ENCODE assay signal across 10 mouse cellular contexts in genomic region chr14:73266166-73266565, GRCm38 (mm10). TPM values are rescaled to one million over a fixed set of nuclear protein-coding genes. Genes with fewer than 3 reads are reported as not detected.
DNase-seq lines count a peak whose midpoint lies in the region; ATAC-seq and TF ChIP-seq lines count a peak whose summit lies in the region.
"Had no signal": no experiment of that assay in that cellular context is flagged by ENCODE, and none has a peak within 500 bp of the region (broad histone marks: within the 10 kb centered on the region; RNA-seq: fewer than 3 reads in every experiment).

No protein-coding gene starts in this region.

- H3K27ac ChIP-seq in lung, embryonic 14.5 days (ENCODE audit: low read depth) = no peak overlapping the region
- H3K27ac ChIP-seq in bone marrow macrophage, adult 2 months (ENCODE audit: insufficient read depth, low read depth, low read length) = no peak overlapping the region
- no peak overlapping the region for H3K27ac ChIP-seq in thymus, adult 2 months (ENCODE audit: control insufficient read depth, insufficient read depth, low read length)
- no peak overlapping the region for H3K27ac ChIP-seq in forebrain, embryonic 15.5 days (replicated peaks)
- H3K27ac ChIP-seq: limb, embryonic 15.5 days had no signal

- TF ChIP-seq CTCF in lung, embryonic 14.5 days (IDR thresholded peaks at IDR 0.05; ENCODE audit: low read depth) = peak; percentile 37
- TF ChIP-seq CTCF in bone marrow macrophage, adult 2 months (IDR thresholded peaks at IDR 0.05; ENCODE audit: low read depth, low read length) = 0 out of 2 replicates have a peak, but pooled peaks have one; percentile 27
- no peak for TF ChIP-seq CTCF in thymus, adult 2 months (IDR thresholded peaks at IDR 0.05; ENCODE audit: borderline replicate concordance, control insufficient read depth, extremely low read depth, insufficient read depth, low read length, poor library complexity)

- DNase-seq in cerebellum, adult 11 months = peak; percentile 6
- DNase-seq in cerebellum, adult 8-10 months = no peak
- no peak for DNase-seq in lung, embryonic 14.5 days
- DNase-seq in lung, postnatal 25 days (ENCODE audit: low spot score) = no peak
- DNase-seq in thymus, adult 2 months = peak; percentile 45
- no peak for DNase-seq in adrenal gland, adult 2 months
- DNase-seq: cerebellum, adult 18-20 months had no signal

- no peak overlapping the region for H3K4me2 ChIP-seq in lung, embryonic 14.5 days
- no peak overlapping the region for H3K4me2 ChIP-seq in forebrain, embryonic 15.5 days (replicated peaks)
- H3K4me2 ChIP-seq: limb, embryonic 15.5 days had no signal

- WGBS in lung, embryonic 14.5 days = 75% methylated on average over 3 of the region's 3 CpGs
- 87% methylated on average over 3 of the region's 3 CpGs for WGBS in thymus, adult 2 months
- WGBS in forebrain, embryonic 15.5 days = 91% methylated on average over 3 of the region's 3 CpGs

- no peak overlapping the region for H3K4me3 ChIP-seq in lung, embryonic 14.5 days (ENCODE audit: low read depth, low read length)
- H3K4me3 ChIP-seq in bone marrow macrophage, adult 2 months (ENCODE audit: insufficient read depth, low read length) = no peak overlapping the region
- no peak overlapping the region for H3K4me3 ChIP-seq in thymus, adult 2 months (ENCODE audit: control insufficient read depth, insufficient read depth, low read length)
- H3K4me3 ChIP-seq in forebrain, embryonic 15.5 days = no peak overlapping the region
- H3K4me3 ChIP-seq: limb, embryonic 15.5 days had no signal

- 0 out of 2 replicates have a peak, but pooled peaks cover 3% of the 10 kb centered on the region for H3K36me3 ChIP-seq in lung, embryonic 14.5 days (ENCODE audit: insufficient read depth)
- H3K36me3 ChIP-seq in thymus, adult 2 months (ENCODE audit: control insufficient read depth, insufficient read depth, low read length) = peaks cover 24% of the 10 kb centered on the region
- H3K36me3 ChIP-seq in forebrain, embryonic 15.5 days = peaks cover 24% of the 10 kb centered on the region

- no peaks in the 10 kb centered on the region for H3K27me3 ChIP-seq in lung, embryonic 14.5 days (ENCODE audit: insufficient read depth, low read length)
- H3K27me3 ChIP-seq in thymus, adult 2 months (ENCODE audit: control insufficient read depth, insufficient read depth, low read length) = no peaks in the 10 kb centered on the region
- no peaks in the 10 kb centered on the region for H3K27me3 ChIP-seq in forebrain, embryonic 15.5 days
- H3K27me3 ChIP-seq: limb, embryonic 15.5 days had no signal

- ATAC-seq in lung, embryonic 14.5 days (ENCODE audit: insufficient read depth) = no peak
- no peak for ATAC-seq in forebrain, embryonic 15.5 days (replicated peaks)

- no peaks in the 10 kb centered on the region for H3K4me1 ChIP-seq in lung, embryonic 14.5 days (ENCODE audit: insufficient read depth)
- peaks cover 3% of the 10 kb centered on the region; the same call in 1 of the 2 replicates for H3K4me1 ChIP-seq in bone marrow macrophage, adult 2 months (ENCODE audit: control insufficient read depth, insufficient read depth, low read length)
- no peaks in the 10 kb centered on the region for H3K4me1 ChIP-seq in thymus, adult 2 months (replicated peaks; ENCODE audit: control insufficient read depth, insufficient read depth, low read length)
- no peaks in the 10 kb centered on the region for H3K4me1 ChIP-seq in forebrain, embryonic 15.5 days
- H3K4me1 ChIP-seq: limb, embryonic 15.5 days had no signal

- no peak overlapping the region for H3K9ac ChIP-seq in lung, embryonic 14.5 days
- H3K9ac ChIP-seq in forebrain, embryonic 15.5 days (replicated peaks) = no peak overlapping the region
- H3K9ac ChIP-seq: limb, embryonic 15.5 days had no signal

- no peaks in the 10 kb centered on the region; the same call in 1 of the 2 replicates for H3K9me3 ChIP-seq in lung, embryonic 14.5 days (ENCODE audit: low read depth, low read length)
- peaks cover 5% of the 10 kb centered on the region; the same call in 1 of the 2 replicates for H3K9me3 ChIP-seq in forebrain, embryonic 15.5 days
- H3K9me3 ChIP-seq: limb, embryonic 15.5 days had no signal

- no peak for TF ChIP-seq POLR2A in bone marrow macrophage, adult 2 months (IDR thresholded peaks at IDR 0.05; ENCODE audit: borderline replicate concordance, low read depth, low read length)
- no peak for TF ChIP-seq POLR2A in thymus, adult 2 months (IDR thresholded peaks at IDR 0.05; ENCODE audit: control insufficient read depth, extremely low read depth, insufficient read depth, low read length, poor library complexity)

RNA-seq across cellular contexts. Expression of gene Lpar6, which starts 28.5 kb away (rescaled TPM):
- 13.4 and 14.2 TPM in 2 replicates for polyA plus RNA-seq in lung, embryonic 14.5 days (2014; fragmentation: Nextera tagmentation; extraction: Ambion mirVana)
- polyA plus RNA-seq in bone marrow macrophage, adult 2 months (2012; ENCODE audit: insufficient read depth, insufficient read length, missing spikeins) = 67.6 and 70.8 TPM in 2 replicates
- polyA plus RNA-seq in thymus, adult 2 months (2012; rRNA removed) = 18.4 and 22.3 TPM in 2 replicates
- 1 to 10 TPM; 3.5 to 6.7 TPM for total RNA-seq in adrenal gland, adult 2 months (2021)
- polyA plus RNA-seq in adrenal gland, adult 2 months (2012; rRNA removed) = 0.79 and 0.89 TPM in 2 replicates
- 4.9 TPM in 2 replicates for polyA plus RNA-seq in forebrain, embryonic 15.5 days (2015; fragmentation: Nextera tagmentation; extraction: Ambion mirVana)

RNA-seq across cellular contexts. Expression of gene Rb1, which starts 59.5 kb away (rescaled TPM):
- 19.3 and 23.9 TPM in 2 replicates for polyA plus RNA-seq in lung, embryonic 14.5 days (2014; fragmentation: Nextera tagmentation; extraction: Ambion mirVana)
- polyA plus RNA-seq in bone marrow macrophage, adult 2 months (2012; ENCODE audit: insufficient read depth, insufficient read length, missing spikeins) = 46.2 and 50.6 TPM in 2 replicates
- 16.2 and 17.1 TPM in 2 replicates for polyA plus RNA-seq in thymus, adult 2 months (2012; rRNA removed)
- 10 to 100 TPM; 22.6 to 24.3 TPM for total RNA-seq in adrenal gland, adult 2 months (2021)
- 0.73 and 0.78 TPM in 2 replicates for polyA plus RNA-seq in adrenal gland, adult 2 months (2012; rRNA removed)
- 19.4 and 32.5 TPM in 2 replicates for polyA plus RNA-seq in forebrain, embryonic 15.5 days (2015; fragmentation: Nextera tagmentation; extraction: Ambion mirVana)

Comparison
In these comparisons a context has a peak if more than half of its experiments do, and no peak if none do; other contexts are left out.
1. DNase-seq: peak in cerebellum, adult 11 months (single experiment) and thymus, adult 2 months (single experiment); none in cerebellum, adult 8-10 months (single experiment), lung, embryonic 14.5 days (single experiment), lung, postnatal 25 days (single experiment) and adrenal gland, adult 2 months (single experiment).